Mouse (Mus musculus) G1E (cell line): ENCODE results near the gene Rapgef6. TPM values are rescaled to one million over a fixed set of nuclear protein-coding genes. Genes with fewer than 3 reads are reported as not detected.

Experiments
- ATAC-seq: 2 replicates; pipeline ENCODE4 v1.8.0; 2016; ENCODE audit warnings: mild to moderate bottlenecking; ENCODE audit not compliant: insufficient number of reproducible peaks, poor library complexity, low FRiP score, severe bottlenecking; ENCODE audit errors: extremely low read depth
- DNase-seq: peaks from one replicate; pipeline ENCODE4 v3.0.0; 2012; ENCODE audit warnings: low spot score
- H3K27me3 ChIP-seq: 2 replicates; pipeline ENCODE4 v1.6.1; 2012; ENCODE audit warnings: mild to moderate bottlenecking, low read length, inconsistent platforms; ENCODE audit not compliant: insufficient read depth
- H3K36me3 ChIP-seq: replicated peaks from 2 replicates; pipeline ENCODE3; 2012; ENCODE audit warnings: mild to moderate bottlenecking, inconsistent platforms
- H3K4me1 ChIP-seq: 2 replicates; pipeline ENCODE4 v1.6.1; 2012; ENCODE audit warnings: low read depth, low read length, inconsistent platforms, mixed read lengths; ENCODE audit not compliant: insufficient read depth
- H3K4me3 ChIP-seq: 2 replicates; pipeline ENCODE4 v1.5.1; 2012; ENCODE audit warnings: low read depth, mild to moderate bottlenecking, inconsistent platforms, low read length, moderate library complexity, mixed read lengths
- H3K9me3 ChIP-seq: replicated peaks from 2 replicates; pipeline ENCODE4 v1.6.1; 2012; ENCODE audit warnings: inconsistent platforms
- CTCF ChIP-seq: IDR thresholded peaks from 2 replicates; pipeline ENCODE4 v1.5.1; 2012; ENCODE audit warnings: low read depth, low read length, inconsistent platforms, mixed read lengths
- GATA1 ChIP-seq: IDR thresholded peaks from 2 replicates; pipeline ENCODE4 v1.6.1; 2012; ENCODE audit warnings: borderline replicate concordance, low read length, inconsistent platforms, mixed read lengths
- GATA2 ChIP-seq: IDR thresholded peaks from 2 replicates; pipeline ENCODE4 v1.6.1; 2012; ENCODE audit warnings: low read depth, low read length, inconsistent platforms, borderline replicate concordance
- POLR2AphosphoS5 ChIP-seq: IDR thresholded peaks from 2 replicates; pipeline ENCODE4 v1.6.1; 2012; ENCODE audit warnings: low read depth, low read length, inconsistent platforms; ENCODE audit not compliant: insufficient replicate concordance
- TAL1 ChIP-seq: conservative IDR thresholded peaks from 2 replicates; pipeline ENCODE4 v1.6.1; 2012; ENCODE audit warnings: low read depth, low read length, inconsistent platforms, mixed read lengths
- polyA plus RNA-seq: library from polyadenylated mRNA; stranded (reverse); fragments of >175 nt; gene quantifications from 2 replicates; pipeline ENCODE4 v1.2.3, GENCODE M21; 2012
- total RNA-seq, 2 experiments: library from RNA; stranded (forward) in 1 of 2; stranded (reverse) in 1 of 2; fragments of 200-1000 nt in 1 of 2; fragments of >200 nt in 1 of 2; fragmentation: Nextera tagmentation in 1 of 2; gene quantifications; 2 replicates each; pipeline ENCODE4 v1.2.3; 2014 to 2017

Gene Rapgef6
- total and polyA plus RNA-seq, 3 experiments = 18.9 to 76.5 (median 49.0) TPM

DNA sequence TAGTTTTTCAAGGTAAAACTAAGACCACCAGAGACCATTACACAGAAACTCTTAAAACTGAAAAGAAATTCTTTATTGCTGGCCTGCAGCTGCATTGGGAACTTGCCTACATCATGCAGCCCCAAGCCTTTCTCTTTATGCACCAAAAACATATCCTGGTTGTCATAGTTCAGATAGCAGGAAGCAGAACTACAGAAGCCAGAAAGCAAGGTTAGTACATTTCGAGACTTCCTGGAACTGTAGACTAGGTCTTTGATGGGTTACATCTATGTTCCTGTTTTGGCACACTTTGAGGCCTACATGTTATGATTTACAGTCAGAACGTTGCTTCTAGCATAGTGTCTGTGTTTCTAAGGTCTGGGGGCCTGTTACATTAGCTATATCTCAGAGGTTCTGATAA is 11.2 kb downstream of the Rapgef6 start:
- no peaks in the 10 kb centered on the region for H3K9me3 ChIP-seq
- no peak overlapping the region for H3K4me3 ChIP-seq
- no peaks in the 10 kb centered on the region for H3K27me3 ChIP-seq
- peaks cover 27% of the 10 kb centered on the region for H3K4me1 ChIP-seq
- DNase-seq (no peak), ATAC-seq (no peak)
- TF ChIP-seq GATA2 (no peak), TAL1 (no peak)
- peaks cover 32% of the 10 kb centered on the region for H3K36me3 ChIP-seq

DNA sequence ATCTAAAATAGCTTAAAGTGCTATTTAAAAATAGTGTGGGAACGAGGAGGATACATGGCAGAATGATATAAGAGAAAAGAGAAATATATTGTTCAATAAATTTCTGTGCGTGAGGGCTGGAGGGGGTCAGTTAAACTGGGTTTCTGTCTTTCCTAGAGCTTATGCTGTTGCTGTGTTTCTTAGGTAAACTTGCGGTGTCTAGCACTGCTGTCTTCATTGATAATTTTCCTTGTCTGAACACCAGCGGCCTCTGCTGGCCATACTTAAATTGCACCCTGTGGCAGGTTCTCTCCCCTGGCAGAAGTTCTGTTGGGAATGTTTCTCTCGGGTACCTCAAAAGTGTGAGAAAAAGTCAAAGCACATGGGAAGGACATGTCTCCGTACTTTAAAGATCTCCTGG is 12.2 kb downstream of the Rapgef6 start:
- DNase-seq (peak; percentile 3), ATAC-seq (no peak; the same call in 1 of the 2 replicates)
- TF ChIP-seq TAL1 (no peak), CTCF (peak; percentile 37; the same call in 1 of the 2 replicates)
- no peak overlapping the region for H3K4me3 ChIP-seq
- peaks cover 26% of the 10 kb centered on the region for H3K4me1 ChIP-seq
- H3K36me3 ChIP-seq = peaks cover 28% of the 10 kb centered on the region
- H3K27me3 ChIP-seq = no peaks in the 10 kb centered on the region
- H3K9me3 ChIP-seq = no peaks in the 10 kb centered on the region

DNA sequence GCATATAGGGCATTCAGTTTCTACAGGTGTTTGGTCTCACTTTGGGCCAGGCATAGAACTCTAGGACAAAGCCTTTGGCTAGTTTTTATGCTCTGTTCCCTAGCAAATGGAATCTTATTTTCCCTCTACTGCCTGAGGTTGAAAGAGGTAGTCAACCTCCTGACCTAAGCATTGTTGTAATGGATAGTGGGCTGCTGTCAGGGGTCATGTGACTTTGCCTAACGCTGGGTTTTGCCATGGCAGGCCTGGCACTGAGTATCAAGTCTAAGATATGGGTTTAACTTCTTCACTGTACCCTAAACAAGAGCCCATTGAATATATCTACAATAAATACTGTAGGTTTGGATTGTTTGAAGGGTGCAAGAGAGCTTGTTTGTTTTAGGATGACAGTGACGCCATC is 16.4 kb downstream of the Rapgef6 start:
- Histone ChIP-seq H3K4me1 (peaks cover 13% of the 10 kb centered on the region), H3K9me3 (no peaks in the 10 kb centered on the region), H3K4me3 (no peak overlapping the region), H3K27me3 (no peaks in the 10 kb centered on the region), H3K36me3 (peaks cover 13% of the 10 kb centered on the region)
- no peak for TF ChIP-seq POLR2AphosphoS5
- TF ChIP-seq TAL1 = no peak
- no peak for TF ChIP-seq CTCF
- no peak for TF ChIP-seq GATA1
- no peak for TF ChIP-seq GATA2
- ATAC-seq (no peak), DNase-seq (no peak)

DNA sequence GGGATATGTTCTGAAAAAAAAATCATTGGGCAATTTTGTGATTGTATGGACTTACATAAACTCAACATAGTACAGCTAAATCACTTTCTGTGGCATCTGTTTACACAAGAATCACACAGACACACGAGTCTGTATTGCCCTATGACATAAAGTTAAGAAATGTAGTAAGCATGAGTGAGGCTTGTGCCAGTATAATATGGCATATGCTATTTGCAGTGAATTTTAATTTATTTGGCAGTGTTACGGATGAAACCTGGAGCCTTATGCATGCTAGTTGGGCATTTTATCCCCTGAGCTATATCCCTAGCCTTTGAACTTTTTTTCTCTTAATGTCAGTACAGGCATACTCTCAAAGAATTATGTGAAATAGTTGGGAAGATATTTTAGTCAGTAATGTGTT is 16.8 kb downstream of the Rapgef6 start:
- H3K4me1 ChIP-seq = peaks cover 10% of the 10 kb centered on the region

DNA sequence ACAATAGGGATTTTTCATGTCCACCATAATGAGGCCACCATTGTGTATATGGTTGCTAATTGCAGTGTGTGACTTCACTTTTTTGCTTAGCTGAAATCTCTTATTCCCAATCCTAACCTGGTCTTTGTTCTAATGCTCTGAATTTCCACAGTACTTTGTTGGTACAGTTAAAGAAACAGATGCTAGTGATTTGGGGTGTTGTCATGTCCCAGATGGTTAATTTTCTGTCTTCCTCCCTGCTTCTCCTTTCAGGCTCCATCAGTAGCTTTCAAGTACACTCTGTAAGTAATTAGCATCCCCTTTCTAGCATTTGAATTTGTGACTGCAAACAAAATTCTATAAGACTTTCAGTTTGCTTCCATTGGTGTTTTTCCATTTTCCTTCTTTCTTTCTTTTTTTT is 17.7 kb downstream of the Rapgef6 start:
- Histone ChIP-seq H3K4me1 (peaks cover 10% of the 10 kb centered on the region), H3K9me3 (no peaks in the 10 kb centered on the region), H3K27me3 (no peaks in the 10 kb centered on the region), H3K4me3 (no peak overlapping the region), H3K36me3 (peaks cover 17% of the 10 kb centered on the region)
- ATAC-seq (no peak), DNase-seq (no peak)
- no peak for TF ChIP-seq GATA2
- TF ChIP-seq TAL1 = no peak
- TF ChIP-seq CTCF = no peak
- TF ChIP-seq GATA1 = no peak
- TF ChIP-seq POLR2AphosphoS5 = no peak

More for the DNA sequence above, 16.8 kb downstream of the Rapgef6 start:
- H3K36me3 ChIP-seq = peaks cover 16% of the 10 kb centered on the region
- H3K4me3 ChIP-seq = no peak overlapping the region
- DNase-seq = no peak
- no peaks in the 10 kb centered on the region for H3K9me3 ChIP-seq
- no peaks in the 10 kb centered on the region for H3K27me3 ChIP-seq
- ATAC-seq = no peak
- TF ChIP-seq GATA2 (no peak), TAL1 (no peak), GATA1 (no peak), CTCF (no peak), POLR2AphosphoS5 (no peak)

DNA sequence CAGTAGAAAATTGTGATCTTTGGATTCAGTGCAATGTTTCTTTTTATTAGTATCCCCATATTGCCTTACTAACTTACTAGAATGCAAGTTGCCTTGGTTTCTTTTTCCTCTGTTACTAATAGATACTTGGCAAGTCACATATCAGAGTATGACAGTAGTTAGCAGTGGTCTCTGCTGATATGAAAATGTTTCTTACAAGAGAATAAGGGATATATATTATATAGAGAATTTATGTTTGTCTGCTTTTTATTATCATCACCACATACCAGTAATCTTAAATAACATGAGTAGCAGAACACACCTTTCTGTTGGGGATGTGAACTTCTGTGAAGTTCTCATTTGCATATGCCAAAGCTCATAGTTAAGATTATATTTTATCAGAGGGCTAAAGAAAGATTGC is 19.8 kb downstream of the Rapgef6 start:
- H3K9me3 ChIP-seq = no peaks in the 10 kb centered on the region
- H3K36me3 ChIP-seq = peaks cover 24% of the 10 kb centered on the region
- DNase-seq = no peak
- TF ChIP-seq POLR2AphosphoS5 (no peak), GATA2 (no peak), CTCF (no peak), GATA1 (no peak), TAL1 (no peak)
- no peak overlapping the region for H3K4me3 ChIP-seq
- peaks cover 10% of the 10 kb centered on the region for H3K4me1 ChIP-seq
- H3K27me3 ChIP-seq = no peaks in the 10 kb centered on the region
- no peak for ATAC-seq

DNA sequence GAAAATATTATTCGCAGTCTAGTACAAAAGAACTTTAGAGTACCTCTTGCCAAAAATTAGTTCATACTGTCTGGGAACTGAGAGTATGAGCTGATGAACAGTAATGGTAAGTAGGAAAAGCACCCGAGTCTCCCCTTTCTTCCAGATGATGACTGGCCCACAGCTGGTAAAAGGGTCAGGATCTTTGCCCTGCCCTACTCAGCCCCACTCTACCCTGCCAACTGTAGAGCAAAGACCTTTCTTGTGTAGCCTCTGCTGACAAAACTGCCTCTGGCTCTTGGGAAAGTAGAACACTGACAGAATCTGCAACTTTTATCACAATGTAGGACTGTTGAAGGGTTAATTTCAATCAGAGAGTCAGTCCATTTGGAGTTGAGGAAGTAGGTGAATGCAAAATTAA is 32.3 kb downstream of the Rapgef6 start:
- H3K4me3 ChIP-seq = no peak overlapping the region
- ATAC-seq = no peak

More for the DNA sequence above, 32.3 kb downstream of the Rapgef6 start:
- Histone ChIP-seq H3K36me3 (peaks cover 29% of the 10 kb centered on the region), H3K4me1 (peaks cover 3% of the 10 kb centered on the region; the same call in 1 of the 2 replicates), H3K27me3 (no peaks in the 10 kb centered on the region), H3K9me3 (no peaks in the 10 kb centered on the region)
- DNase-seq = no peak
- TF ChIP-seq GATA2 (no peak), CTCF (no peak), GATA1 (no peak), TAL1 (no peak), POLR2AphosphoS5 (no peak)
